Mouse (Mus musculus) MEL (cell line): Measurements from ENCODE around the gene Ppp2r5b. TPM values are rescaled to one million over a fixed set of nuclear protein-coding genes. Genes with fewer than 3 reads are reported as not detected.

ENCODE experiments used
- DNase-seq: peaks from one replicate; pipeline ENCODE4 v3.0.0; 2011; ENCODE audit warnings: low read depth, low spot score
- H3K27ac ChIP-seq: 2 replicates; pipeline ENCODE4 v1.5.1; 2012; ENCODE audit warnings: low read depth, mild to moderate bottlenecking, control low read depth, low read length, moderate library complexity; ENCODE audit not compliant: control insufficient read depth
- H3K27me3 ChIP-seq, 2 experiments: fragments of 150-350 bp in 1 of 2; sonication (generic) in 1 of 2; 2 replicates each; pipeline ENCODE4 v1.6.1; 2012; ENCODE audit warnings: low read length in 2 of 2, mild to moderate bottlenecking in 2 of 2, improper control_type of control experiment in 1 of 2, moderate library complexity in 1 of 2; ENCODE audit not compliant: insufficient read depth in 2 of 2, control insufficient read depth in 1 of 2
- H3K36me3 ChIP-seq, 2 experiments: 2 replicates each; pipeline ENCODE4 v1.6.1; 2012 to 2014; ENCODE audit warnings: low read length in 2 of 2, improper control_type of control experiment in 1 of 2, inconsistent platforms in 1 of 2, mild to moderate bottlenecking in 1 of 2; ENCODE audit not compliant: insufficient read depth in 2 of 2, control insufficient read depth in 1 of 2
- H3K4me1 ChIP-seq, 2 experiments: fragments of 150-350 bp in 1 of 2; sonication (generic) in 1 of 2; 2 replicates each; pipeline ENCODE4 v1.6.1; 2012; ENCODE audit warnings: low read length in 2 of 2, improper control_type of control experiment in 1 of 2, mild to moderate bottlenecking in 1 of 2; ENCODE audit not compliant: insufficient read depth in 2 of 2, control insufficient read depth in 1 of 2
- H3K4me3 ChIP-seq, 2 experiments: fragments of 150-350 bp in 1 of 2; sonication (generic) in 1 of 2; 2 replicates each; pipeline ENCODE4 v1.5.1; 2012; ENCODE audit warnings: low read depth in 2 of 2, low read length in 2 of 2, mild to moderate bottlenecking in 2 of 2, moderate library complexity in 2 of 2, control low read depth in 1 of 2, improper control_type of control experiment in 1 of 2; ENCODE audit not compliant: control insufficient read depth in 1 of 2, insufficient read depth in 1 of 2
- H3K79me2 ChIP-seq: 2 replicates; pipeline ENCODE4 v1.6.1; 2012; ENCODE audit warnings: mild to moderate bottlenecking, low read length, moderate library complexity; ENCODE audit not compliant: control insufficient read depth, poor library complexity, insufficient read depth
- H3K9ac ChIP-seq: 2 replicates; pipeline ENCODE4 v1.6.1; 2012; ENCODE audit warnings: low read depth, mild to moderate bottlenecking, control low read depth, low read length, moderate library complexity; ENCODE audit not compliant: control insufficient read depth, poor library complexity, severe bottlenecking
- H3K9me3 ChIP-seq: fragments of 150-350 bp; sonication (generic); replicated peaks from 2 replicates; pipeline ENCODE4 v1.6.1; 2012; ENCODE audit warnings: mild to moderate bottlenecking, low read length, improper control_type of control experiment, moderate library complexity; ENCODE audit not compliant: insufficient read depth
- CHD2 ChIP-seq: IDR thresholded peaks from 2 replicates; pipeline ENCODE4 v1.6.1; 2011; ENCODE audit warnings: low read length, improper control_type of control experiment
- EP300 ChIP-seq, 2 experiments: IDR thresholded peaks; 2 replicates each; pipeline ENCODE4 v1.6.1; 2011; ENCODE audit warnings: improper control_type of control experiment in 2 of 2, low read length in 2 of 2, low read depth in 1 of 2, mild to moderate bottlenecking in 1 of 2
- ETS1 ChIP-seq: IDR thresholded peaks from 2 replicates; pipeline ENCODE4 v1.6.1; 2012; ENCODE audit warnings: low read depth, mild to moderate bottlenecking, inconsistent platforms, low read length, improper control_type of control experiment, moderate library complexity
- GABPA ChIP-seq: IDR thresholded peaks from 2 replicates; pipeline ENCODE4 v1.6.1; 2012; ENCODE audit warnings: low read depth, mild to moderate bottlenecking, inconsistent platforms, low read length, improper control_type of control experiment, moderate library complexity
- GATA1 ChIP-seq: IDR thresholded peaks from 2 replicates; pipeline ENCODE4 v1.6.1; 2011; ENCODE audit warnings: low read depth, low read length, improper control_type of control experiment
- HCFC1 ChIP-seq: IDR thresholded peaks from 2 replicates; pipeline ENCODE4 v1.6.1; 2012; ENCODE audit warnings: low read depth, mild to moderate bottlenecking, inconsistent platforms, low read length, improper control_type of control experiment, moderate library complexity
- JUND ChIP-seq: IDR thresholded peaks from 2 replicates; pipeline ENCODE4 v1.6.1; 2011; ENCODE audit warnings: low read depth, mild to moderate bottlenecking, improper control_type of control experiment, low read length
- MEF2A ChIP-seq: IDR thresholded peaks from 2 replicates; pipeline ENCODE4 v1.6.1; 2014; ENCODE audit warnings: low read depth, mild to moderate bottlenecking, inconsistent platforms, low read length, improper control_type of control experiment; ENCODE audit not compliant: poor library complexity, insufficient replicate concordance, severe bottlenecking; ENCODE audit errors: extremely low read depth
- MXI1 ChIP-seq: IDR thresholded peaks from 2 replicates; pipeline ENCODE4 v1.6.1; 2011; ENCODE audit warnings: mild to moderate bottlenecking, low read depth, low read length, improper control_type of control experiment
- MYB ChIP-seq: IDR thresholded peaks from 2 replicates; pipeline ENCODE4 v1.6.1; 2011; ENCODE audit warnings: mild to moderate bottlenecking, low read depth, low read length, improper control_type of control experiment
- NELFE ChIP-seq: IDR thresholded peaks from 2 replicates; pipeline ENCODE4 v1.6.1; 2011; ENCODE audit warnings: low read depth, low read length, improper control_type of control experiment
- POLR2AphosphoS5 ChIP-seq: IDR thresholded peaks from 2 replicates; pipeline ENCODE4 v1.6.1; 2012; ENCODE audit warnings: low read depth, borderline replicate concordance, mild to moderate bottlenecking, inconsistent platforms, low read length, moderate library complexity, mixed read lengths
- RAD21 ChIP-seq: IDR thresholded peaks from 2 replicates; pipeline ENCODE4 v1.6.1; 2011; ENCODE audit warnings: mild to moderate bottlenecking, low read depth, low read length, improper control_type of control experiment
- SIN3A ChIP-seq: IDR thresholded peaks from 2 replicates; pipeline ENCODE4 v1.6.1; 2012; ENCODE audit warnings: low read length, improper control_type of control experiment, inconsistent platforms
- SMC3 ChIP-seq: IDR thresholded peaks from 2 replicates; pipeline ENCODE4 v1.6.1; 2011; ENCODE audit warnings: low read depth, low read length, improper control_type of control experiment
- TAL1 ChIP-seq: IDR thresholded peaks from 2 replicates; pipeline ENCODE4 v1.6.1; 2012; ENCODE audit warnings: mild to moderate bottlenecking, inconsistent platforms, low read length, moderate library complexity, mixed read lengths
- TBP ChIP-seq: IDR thresholded peaks from 2 replicates; pipeline ENCODE4 v1.8.0; 2011; ENCODE audit warnings: low read depth, low read length, improper control_type of control experiment
- TCF12 ChIP-seq: IDR thresholded peaks from 2 replicates; pipeline ENCODE4 v1.6.1; 2014; ENCODE audit warnings: low read depth, mild to moderate bottlenecking, inconsistent platforms, low read length, improper control_type of control experiment, moderate library complexity
- USF2 ChIP-seq, 2 experiments: IDR thresholded peaks; 2 replicates each; pipeline ENCODE4 v1.6.1; 2011 to 2012; ENCODE audit warnings: improper control_type of control experiment in 2 of 2, low read length in 2 of 2, borderline replicate concordance in 1 of 2, inconsistent platforms in 1 of 2, low read depth in 1 of 2, mild to moderate bottlenecking in 1 of 2; ENCODE audit not compliant: insufficient read depth in 1 of 2
- ZKSCAN1 ChIP-seq: IDR thresholded peaks from 2 replicates; pipeline ENCODE4 v1.6.1; 2012; ENCODE audit warnings: low read depth, mild to moderate bottlenecking, inconsistent platforms, low read length, improper control_type of control experiment, moderate library complexity
- ZMIZ1 ChIP-seq: IDR thresholded peaks from 2 replicates; pipeline ENCODE4 v1.6.1; 2012; ENCODE audit warnings: low read depth, mild to moderate bottlenecking, inconsistent platforms, low read length, improper control_type of control experiment, moderate library complexity
- polyA plus RNA-seq, 2 experiments: library from polyadenylated mRNA; stranded (reverse) in 1 of 2; unstranded in 1 of 2; fragments of >175 nt in 1 of 2; fragments of >200 nt in 1 of 2; gene quantifications; 2 replicates each; pipeline versions ENCODE4 v1.2.1 to v1.2.4; 2012; ENCODE audit warnings: low replicate concordance in 2 of 2, low read depth in 1 of 2; ENCODE audit not compliant: insufficient read length in 2 of 2, insufficient read depth in 1 of 2, missing spikeins in 1 of 2
- total RNA-seq: library from RNA; depleted of rRNA; stranded (reverse); fragments of 300-350 nt; gene quantifications from 2 replicates; pipeline ENCODE4 v1.2.3, GENCODE M21; 2012

Ppp2r5b gene
- total and polyA plus RNA-seq, 3 experiments = 14.7 to 15.6 TPM; not detected in 1

DNA sequence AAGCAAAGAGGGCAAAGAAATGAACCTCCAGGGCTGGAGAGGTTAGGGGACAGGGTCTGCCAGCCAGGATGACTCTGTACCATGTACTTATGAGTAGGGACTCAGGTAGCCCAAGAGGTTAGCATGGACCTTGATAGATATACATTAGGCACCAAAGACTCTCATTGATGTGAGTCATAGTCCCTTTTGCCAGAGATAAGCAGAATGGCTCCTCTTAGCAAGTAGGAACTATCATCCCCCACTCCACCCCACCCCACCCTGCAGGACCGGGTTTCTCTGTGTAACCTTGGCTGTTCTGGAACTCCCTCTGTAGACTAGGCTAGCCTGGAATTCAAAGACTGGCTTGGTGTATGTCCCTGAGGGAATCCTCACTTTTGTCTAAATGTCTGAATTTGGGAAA is 4.5 kb upstream of the Ppp2r5b start (continued):
- TF ChIP-seq USF2 (IDR thresholded peaks at IDR 0.05; ENCODE audit: borderline replicate concordance in 1 of 2, insufficient read depth in 1 of 2, low read depth in 1 of 2, low read length in 2 of 2) (no peak), ETS1 (peak; percentile 64; the same call in 1 of the 2 replicates), MYB (no peak), RAD21 (no peak), MEF2A (no peak), TCF12 (peak; percentile 50), SIN3A (peak; percentile 22; the same call in 1 of the 2 replicates), TAL1 (peak; percentile 47), ZKSCAN1 (no peak), CHD2 (no peak; the same call in 1 of the 2 replicates), POLR2AphosphoS5 (no peak), EP300 (IDR thresholded peaks at IDR 0.05; ENCODE audit: low read depth in 1 of 2, low read length in 2 of 2) (peak; percentile 66 to 77), NELFE (0 out of 2 replicates have a peak, but pooled peaks have one; percentile 7), SMC3 (no peak), GABPA (no peak), ZMIZ1 (no peak)

DNA sequence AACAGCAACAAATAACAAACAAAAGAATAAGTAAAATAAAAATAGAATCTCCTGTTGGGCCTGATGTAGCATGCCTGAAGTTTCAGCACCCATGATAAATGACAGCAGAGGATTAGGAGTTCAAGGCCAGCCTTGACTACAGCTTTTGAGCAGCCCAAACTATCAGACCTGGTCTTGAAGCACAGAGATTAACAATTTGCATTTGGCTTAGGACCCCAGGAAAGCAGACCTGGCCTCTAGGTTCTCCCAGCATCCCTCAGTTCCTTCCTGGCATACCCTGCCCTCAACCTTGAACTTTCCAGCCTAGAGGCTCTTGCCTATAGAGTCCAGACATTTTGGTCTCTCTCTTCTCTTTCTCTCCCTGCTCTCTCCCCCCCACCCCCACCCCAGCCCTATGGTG is 3.1 kb upstream of the Ppp2r5b start:
- no peaks in the 10 kb centered on the region for H3K9me3 ChIP-seq

DNA sequence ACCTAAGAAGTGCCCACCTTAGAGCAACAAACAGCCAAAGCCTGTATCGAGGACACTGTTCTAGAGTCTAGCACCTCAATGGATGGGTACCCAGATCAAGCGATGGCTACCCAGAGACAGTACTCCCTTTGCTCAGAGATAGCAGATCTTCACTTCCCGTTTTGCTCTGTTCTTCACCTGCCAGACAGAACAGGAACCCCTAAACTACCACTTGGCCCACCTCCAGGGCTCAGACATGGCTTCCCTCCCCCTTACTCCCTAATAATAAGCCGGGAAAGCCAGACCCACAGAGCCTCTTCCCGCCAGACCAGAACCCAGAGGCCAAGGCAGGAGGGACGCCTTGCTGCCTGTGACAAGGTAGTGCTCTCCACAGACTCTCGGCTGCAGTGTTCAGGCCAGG is 1.2 kb upstream of the Ppp2r5b start:
- peak; percentile 56; the same call in 1 of the 2 replicates for TF ChIP-seq ETS1
- peak; percentile 56; the same call in 1 of the 2 replicates for TF ChIP-seq GATA1
- TF ChIP-seq TAL1 = peak; percentile 10; the same call in 1 of the 2 replicates
- 0 out of 2 replicates have a peak, but pooled peaks have one; percentile 2 for TF ChIP-seq MXI1
- TF ChIP-seq EP300 (IDR thresholded peaks at IDR 0.05; ENCODE audit: low read depth in 1 of 2, low read length in 2 of 2) = peak in 1 of 2 experiments; percentile 27; a peak in 1 of 4 replicates
- TF ChIP-seq SMC3 = no peak
- no peak for TF ChIP-seq TBP
- TF ChIP-seq, all 39 proteins: peak for 5
- peaks cover 0 to 37% of the 10 kb centered on the region in 2 experiments; a peak in 2 of 4 replicates for H3K36me3 ChIP-seq
- H3K4me3 ChIP-seq = peak overlapping the region in 1 of 2 experiments; percentile 85; a peak in 2 of 4 replicates
- H3K9ac ChIP-seq = peak overlapping the region; percentile 67
- no peaks in the 10 kb centered on the region for H3K9me3 ChIP-seq
- peaks cover 6 to 45% of the 10 kb centered on the region in 2 experiments for H3K4me1 ChIP-seq
- no peaks in the 10 kb centered on the region for H3K27me3 ChIP-seq
- peak overlapping the region; percentile 59 for H3K27ac ChIP-seq
- peaks cover 7% of the 10 kb centered on the region for H3K79me2 ChIP-seq
- peak; percentile 82 for DNase-seq

More for the DNA sequence above, 3.1 kb upstream of the Ppp2r5b start:
- DNase-seq = peak; percentile 34
- Histone ChIP-seq H3K36me3 (peaks cover 0 to 39% of the 10 kb centered on the region in 2 experiments; a peak in 2 of 4 replicates), H3K27me3 (no peaks in the 10 kb centered on the region), H3K9ac (no peak overlapping the region), H3K4me3 (no peak overlapping the region), H3K4me1 (peaks cover 6 to 55% of the 10 kb centered on the region in 2 experiments), H3K79me2 (peaks cover 15% of the 10 kb centered on the region), H3K27ac (no peak overlapping the region)
- TF ChIP-seq GATA1 (no peak), JUND (no peak), POLR2AphosphoS5 (no peak), HCFC1 (no peak)
